Mouse (Mus musculus) kidney, adult 18-20 months (tissue): Measurements from ENCODE around the gene Pxk.

Source experiments
- DNase-seq: peaks from one replicate; pipeline ENCODE4 v3.0.0; 2021

Gene Pxk

GRCm38 (mm10) chr14:8207543-8207942 lies 109.5 kb downstream of the Pxk start:
- no peak for DNase-seq

GRCm38 (mm10) chr14:8208876-8209275 lies 110.9 kb downstream of the Pxk start:
- no peak for DNase-seq

- DNase-seq: no peak
Observed at GRCm38 (mm10) chr14:8209896-8210295, 111.9 kb downstream of the Pxk start.

- DNase-seq: no peak
Observed at GRCm38 (mm10) chr14:8212996-8213395, 115.0 kb downstream of the Pxk start.

- DNase-seq: peak; percentile 98
Observed at GRCm38 (mm10) chr14:8213803-8214224, 115.8 kb downstream of the Pxk start, which contains the start of gene Kctd6. Gene Kctd6, plus strand, starts transcription at chr14:8214140.
